Mouse (Mus musculus): ENCODE measurements around the gene Man2c1. TPM values are rescaled to one million over a fixed set of nuclear protein-coding genes. Genes with fewer than 3 reads are reported as not detected.

The Man2c1 gene
- polyA plus RNA-seq, 1 experiment from 2014 or later: 67.1 TPM

GRCm38 (mm10) chr9:57146451-57147066 is 16.1 kb downstream of the Man2c1 start:
- Histone ChIP-seq H3K36me3 (peaks cover 27% of the 10 kb centered on the region), H3K27me3 (no peaks in the 10 kb centered on the region), H3K9ac (no peak overlapping the region), H3K9me3 (no peaks in the 10 kb centered on the region), H3K4me2 (no peak overlapping the region), H3K27ac (no peak overlapping the region), H3K4me1 (peaks cover 18% of the 10 kb centered on the region), H3K4me3 (peak overlapping the region; percentile 58; the same call in 1 of the 2 replicates)
- ATAC-seq (ENCODE audit: insufficient number of reproducible peaks, low FRiP score, low TSS enrichment, low read depth): no peak
- WGBS: 85% methylated on average over 17 of the region's 17 CpGs

- Histone ChIP-seq H3K27ac (peak overlapping the region; percentile 87), H3K27me3 (no peaks in the 10 kb centered on the region), H3K9ac (peak overlapping the region; percentile 57), H3K4me2 (peak overlapping the region; percentile 81), H3K9me3 (no peaks in the 10 kb centered on the region), H3K36me3 (peaks cover 18% of the 10 kb centered on the region), H3K4me1 (peaks cover 18% of the 10 kb centered on the region), H3K4me3 (peak overlapping the region; percentile 58)
- WGBS: 8% methylated on average over 19 of the region's 19 CpGs
- no peak for ATAC-seq (ENCODE audit: insufficient number of reproducible peaks, low FRiP score, low TSS enrichment, low read depth)
Observed at GRCm38 (mm10) chr9:57147205-57148143, 17.0 kb downstream of the Man2c1 start.

- 2% methylated on average over 27 of the region's 27 CpGs for WGBS
- Histone ChIP-seq H3K27ac (peak within 1 kb of the TSS; percentile 87), H3K36me3 (peaks cover 10% of the 10 kb centered on the region), H3K9ac (peak within 1 kb of the TSS; percentile 57), H3K4me3 (peak within 1 kb of the TSS; percentile 58), H3K4me1 (peaks cover 18% of the 10 kb centered on the region), H3K27me3 (no peaks in the 10 kb centered on the region), H3K4me2 (peak within 1 kb of the TSS; percentile 81), H3K9me3 (no peaks in the 10 kb centered on the region)
- peak; percentile 89 for ATAC-seq (ENCODE audit: insufficient number of reproducible peaks, low FRiP score, low TSS enrichment, low read depth)
Observed at GRCm38 (mm10) chr9:57148144-57148878, 17.8 kb downstream of the Man2c1 start, which contains the start of gene Neil1. TSS of gene Neil1 (minus strand) at chr9:57148305.

- peaks cover 18% of the 10 kb centered on the region for H3K4me1 ChIP-seq
- peaks cover 8% of the 10 kb centered on the region; the same call in 1 of the 2 replicates for H3K36me3 ChIP-seq
- H3K9ac ChIP-seq: no peak overlapping the region
- H3K4me3 ChIP-seq: peak overlapping the region; percentile 58; the same call in 1 of the 2 replicates
- H3K27me3 ChIP-seq: no peaks in the 10 kb centered on the region
- no peak overlapping the region; the same call in 1 of the 2 replicates for H3K4me2 ChIP-seq
- no peaks in the 10 kb centered on the region for H3K9me3 ChIP-seq
- 48% methylated on average over 6 of the region's 6 CpGs for WGBS
- ATAC-seq (ENCODE audit: insufficient number of reproducible peaks, low FRiP score, low TSS enrichment, low read depth): no peak
- H3K27ac ChIP-seq: peak overlapping the region; percentile 87
Observed at GRCm38 (mm10) chr9:57149021-57149420, 18.5 kb downstream of the Man2c1 start.

- WGBS: 82% methylated on average over 5 of the region's 5 CpGs
Observed at GRCm38 (mm10) chr9:57150192-57150591, 19.7 kb downstream of the Man2c1 start.

GRCm38 (mm10) chr9:57152331-57152730 is 21.8 kb downstream of the Man2c1 start:
- Histone ChIP-seq H3K36me3 (peaks cover 21% of the 10 kb centered on the region), H3K4me1 (peaks cover 14% of the 10 kb centered on the region), H3K27ac (no peak overlapping the region), H3K4me3 (no peak overlapping the region), H3K4me2 (no peak overlapping the region), H3K27me3 (no peaks in the 10 kb centered on the region), H3K9ac (no peak overlapping the region), H3K9me3 (no peaks in the 10 kb centered on the region)
- no peak for ATAC-seq (ENCODE audit: insufficient number of reproducible peaks, low FRiP score, low TSS enrichment, low read depth)
- WGBS: 34% methylated on average over 6 of the region's 6 CpGs

More at GRCm38 (mm10) chr9:57150192-57150591, 19.7 kb downstream of the Man2c1 start:
- Histone ChIP-seq H3K27ac (no peak overlapping the region), H3K9ac (no peak overlapping the region), H3K4me1 (peaks cover 18% of the 10 kb centered on the region), H3K36me3 (peaks cover 10% of the 10 kb centered on the region), H3K9me3 (no peaks in the 10 kb centered on the region), H3K27me3 (no peaks in the 10 kb centered on the region), H3K4me2 (no peak overlapping the region), H3K4me3 (no peak overlapping the region)
- no peak for ATAC-seq (ENCODE audit: insufficient number of reproducible peaks, low FRiP score, low TSS enrichment, low read depth)

GRCm38 (mm10) chr9:57156383-57156782 is 25.9 kb downstream of the Man2c1 start:
- WGBS: 89% methylated on average over 7 of the region's 7 CpGs
- H3K4me3 ChIP-seq: no peak overlapping the region
- no peaks in the 10 kb centered on the region for H3K9me3 ChIP-seq
- no peaks in the 10 kb centered on the region for H3K27me3 ChIP-seq
- no peak overlapping the region for H3K4me2 ChIP-seq
- H3K4me1 ChIP-seq: peaks cover 11% of the 10 kb centered on the region
- H3K36me3 ChIP-seq: peaks cover 21% of the 10 kb centered on the region
- H3K27ac ChIP-seq: no peak overlapping the region
- ATAC-seq (ENCODE audit: insufficient number of reproducible peaks, low FRiP score, low TSS enrichment, low read depth): no peak
- H3K9ac ChIP-seq: no peak overlapping the region

GRCm38 (mm10) chr9:57156823-57157222 is 26.3 kb downstream of the Man2c1 start:
- Histone ChIP-seq H3K27me3 (no peaks in the 10 kb centered on the region), H3K4me2 (no peak overlapping the region; the same call in 1 of the 2 replicates), H3K9me3 (no peaks in the 10 kb centered on the region), H3K36me3 (peaks cover 21% of the 10 kb centered on the region), H3K4me3 (peak overlapping the region; percentile 59; the same call in 1 of the 2 replicates), H3K27ac (no peak overlapping the region), H3K4me1 (peaks cover 11% of the 10 kb centered on the region), H3K9ac (no peak overlapping the region)
- no peak for ATAC-seq (ENCODE audit: insufficient number of reproducible peaks, low FRiP score, low TSS enrichment, low read depth)
- WGBS: 80% methylated on average over 8 of the region's 8 CpGs

- H3K36me3 ChIP-seq: peaks cover 21% of the 10 kb centered on the region
- no peak overlapping the region for H3K27ac ChIP-seq
- 27% methylated on average over 13 of the region's 13 CpGs for WGBS
- H3K4me3 ChIP-seq: peak overlapping the region; percentile 59
- peak overlapping the region; percentile 51 for H3K9ac ChIP-seq
- no peaks in the 10 kb centered on the region for H3K27me3 ChIP-seq
- H3K4me2 ChIP-seq: peak overlapping the region; percentile 76
- ATAC-seq (ENCODE audit: insufficient number of reproducible peaks, low FRiP score, low TSS enrichment, low read depth): no peak
- peaks cover 11% of the 10 kb centered on the region for H3K4me1 ChIP-seq
- no peaks in the 10 kb centered on the region for H3K9me3 ChIP-seq
Observed at GRCm38 (mm10) chr9:57157499-57157898, 27.0 kb downstream of the Man2c1 start.

- peaks cover 21% of the 10 kb centered on the region for H3K36me3 ChIP-seq
- no peaks in the 10 kb centered on the region for H3K27me3 ChIP-seq
- H3K4me3 ChIP-seq: peak within 1 kb of the TSS; percentile 59
- H3K27ac ChIP-seq: no peak within 1 kb of the TSS
- peaks cover 11% of the 10 kb centered on the region for H3K4me1 ChIP-seq
- peak within 1 kb of the TSS; percentile 76 for H3K4me2 ChIP-seq
- no peaks in the 10 kb centered on the region for H3K9me3 ChIP-seq
- WGBS: 1% methylated on average over 24 of the region's 24 CpGs
- ATAC-seq (ENCODE audit: insufficient number of reproducible peaks, low FRiP score, low TSS enrichment, low read depth): peak; percentile 81; the same call in 1 of the 2 replicates
- peak within 1 kb of the TSS; percentile 51 for H3K9ac ChIP-seq
Observed at GRCm38 (mm10) chr9:57158013-57158470, 27.6 kb downstream of the Man2c1 start, which contains the start of gene Commd4. TSS of gene Commd4 (minus strand) at chr9:57158331.

- 0 out of 2 replicates have a peak overlapping the region, but pooled peaks have one; percentile 7 for H3K9ac ChIP-seq
- peak overlapping the region; percentile 59 for H3K4me3 ChIP-seq
- no peak for ATAC-seq (ENCODE audit: insufficient number of reproducible peaks, low FRiP score, low TSS enrichment, low read depth)
- H3K27ac ChIP-seq: no peak overlapping the region
- H3K36me3 ChIP-seq: peaks cover 21% of the 10 kb centered on the region
- no peaks in the 10 kb centered on the region for H3K9me3 ChIP-seq
- H3K27me3 ChIP-seq: no peaks in the 10 kb centered on the region
- H3K4me1 ChIP-seq: peaks cover 11% of the 10 kb centered on the region
- H3K4me2 ChIP-seq: peak overlapping the region; percentile 76
- WGBS: 36% methylated on average over 11 of the region's 11 CpGs
Observed at GRCm38 (mm10) chr9:57158506-57158905, 28.0 kb downstream of the Man2c1 start.
